Mouse (Mus musculus) cerebellum, adult 11-12 months (tissue): ENCODE measurements at regions not wholly inside any gene's neighbourhood (a gene's known extent, or its start where the extent isn't known, plus 50 kb on each side); places are given as distances from the start of the nearest gene placed in this dataset.

Source experiments
- DNase-seq: peaks from one replicate; pipeline ENCODE4 v3.0.0; 2022

DNA sequence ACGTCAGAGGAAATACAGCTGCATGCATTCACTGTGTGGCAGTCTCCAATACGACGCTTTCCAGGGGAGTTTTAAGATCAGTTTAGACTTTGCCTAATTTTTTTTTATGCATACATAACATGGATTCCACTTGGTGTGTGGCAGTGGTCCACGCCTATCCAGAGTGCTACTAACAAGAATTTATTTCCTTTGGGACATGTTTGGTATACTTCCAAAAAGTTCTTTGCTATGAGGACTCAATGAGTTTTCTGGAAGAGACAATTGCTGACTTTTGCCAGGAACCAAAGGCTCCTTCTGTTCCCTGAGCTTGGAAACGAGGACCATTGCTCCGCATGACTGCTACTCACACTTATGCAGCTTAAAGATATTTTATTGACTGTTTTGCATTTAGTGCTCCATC is 59.2 kb downstream of the Marcks start:
- DNase-seq: no peak

- DNase-seq: peak; percentile 43
Observed at GRCm38 (mm10) chr10:37078439-37078838, 60.3 kb downstream of the Marcks start.

- no peak for DNase-seq
Observed at GRCm38 (mm10) chr10:37077741-37078140, 61.0 kb downstream of the Marcks start.

DNA sequence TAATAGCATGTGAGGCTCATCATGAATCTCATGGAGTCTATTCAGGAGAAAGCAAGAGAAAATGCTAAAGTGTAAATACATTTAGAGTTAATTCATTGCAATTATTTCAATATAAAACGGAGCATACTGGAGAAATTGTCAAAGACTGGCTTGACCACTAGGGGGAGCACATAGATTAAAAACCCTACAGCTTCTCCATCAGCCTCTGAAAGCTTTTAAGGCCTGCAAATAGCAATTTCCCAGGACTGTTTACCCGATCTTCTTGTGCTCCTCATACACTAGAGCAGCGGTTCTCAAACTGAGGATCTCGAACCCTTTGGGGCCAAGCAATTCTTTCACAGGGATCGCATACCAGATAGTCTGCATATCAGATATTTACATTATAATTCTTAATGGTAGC is 65.9 kb downstream of the Marcks start:
- DNase-seq: peak; percentile 22

GRCm38 (mm10) chr10:37072061-37072460 is 66.7 kb downstream of the Marcks start:
- DNase-seq: no peak

DNA sequence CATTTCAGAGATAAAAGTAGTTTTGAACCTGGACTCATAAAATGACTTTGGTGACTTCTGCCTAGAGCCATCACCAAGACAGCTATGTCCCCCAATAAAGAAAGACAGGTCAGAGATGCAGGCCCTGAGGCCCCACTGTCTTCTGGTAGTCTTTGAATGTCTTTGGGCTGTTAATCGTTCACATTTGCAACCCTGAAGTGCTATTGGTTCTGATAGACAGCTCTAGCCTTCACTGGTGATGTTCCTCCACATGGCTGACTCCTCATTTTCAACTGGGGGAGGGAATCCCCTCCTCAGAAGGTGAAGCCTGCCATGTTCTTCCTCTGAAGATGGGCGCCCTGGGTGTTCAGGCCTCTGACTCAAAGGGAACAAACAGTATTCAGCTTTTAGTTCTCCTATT is 67.3 kb downstream of the Marcks start:
- no peak for DNase-seq
